In genomic region chr13:93384481-93384880, GRCm38 (mm10) we compare ENCODE assay signal across 18 mouse cellular contexts.
"Had no signal": no experiment of that assay in that cellular context is flagged by ENCODE, and none has a peak within 500 bp of the region (broad histone marks: within the 10 kb centered on the region; RNA-seq: fewer than 3 reads in every experiment).

No protein-coding gene starts in this region.

- H3K27ac ChIP-seq: midbrain, embryonic 10.5 days; midbrain, embryonic 12.5 days; neural tube, embryonic 13.5 days; neural tube, embryonic 15.5 days had no signal

- ATAC-seq: midbrain, embryonic 16.5 days had no signal

- H3K9me3 ChIP-seq: midbrain, embryonic 10.5 days; midbrain, embryonic 12.5 days; neural tube, embryonic 13.5 days; neural tube, embryonic 15.5 days had no signal

- H3K4me1 ChIP-seq: midbrain, embryonic 12.5 days; neural tube, embryonic 13.5 days; neural tube, embryonic 15.5 days had no signal

- H3K36me3 ChIP-seq: midbrain, embryonic 10.5 days; midbrain, embryonic 12.5 days; neural tube, embryonic 13.5 days; neural tube, embryonic 15.5 days had no signal

- DNase-seq: lung, adult 18-20 months; lung, embryonic 14.5 days; lung, postnatal 10 days; lung, postnatal 4 days; midbrain, embryonic 14.5 days; right cerebral cortex, adult 18-20 months; right cerebral cortex, postnatal 25 days; right cerebral cortex, postnatal 4 days; spleen, adult 18-20 months; thymus, adult 18-20 months; thymus, postnatal 14 days; thymus, postnatal 36 days had no signal

- H3K27me3 ChIP-seq: midbrain, embryonic 12.5 days; neural tube, embryonic 13.5 days; neural tube, embryonic 15.5 days had no signal

- H3K9ac ChIP-seq: lung, embryonic 14.5 days; midbrain, embryonic 12.5 days; neural tube, embryonic 13.5 days; neural tube, embryonic 15.5 days had no signal

- H3K4me3 ChIP-seq: midbrain, embryonic 10.5 days; midbrain, embryonic 12.5 days; myocyte; neural tube, embryonic 13.5 days; neural tube, embryonic 15.5 days had no signal

- H3K4me2 ChIP-seq: lung, embryonic 14.5 days; midbrain, embryonic 12.5 days; neural tube, embryonic 13.5 days; neural tube, embryonic 15.5 days had no signal
